Comparison of ENCODE assay signal across 16 mouse cellular contexts in genomic region chr5:46054850-46055249, GRCm38 (mm10).
"Had no signal": no experiment of that assay in that cellular context is flagged by ENCODE, and none has a peak within 500 bp of the region (broad histone marks: within the 10 kb centered on the region; RNA-seq: fewer than 3 reads in every experiment).

No protein-coding gene starts in this region.

- H3K9ac ChIP-seq: liver, embryonic 14.5 days; lung, embryonic 14.5 days; midbrain, embryonic 12.5 days; neural tube, embryonic 13.5 days; neural tube, embryonic 15.5 days had no signal

- H3K4me2 ChIP-seq: lung, embryonic 14.5 days; midbrain, embryonic 12.5 days; neural tube, embryonic 13.5 days; neural tube, embryonic 15.5 days had no signal

- H3K27ac ChIP-seq: liver, embryonic 14.5 days; midbrain, embryonic 12.5 days; neural tube, embryonic 13.5 days; neural tube, embryonic 15.5 days had no signal

- DNase-seq: lung, adult 18-20 months; lung, postnatal 10 days; lung, postnatal 4 days; right cerebral cortex, adult 18-20 months; right cerebral cortex, postnatal 25 days; right cerebral cortex, postnatal 4 days; spleen, adult 18-20 months; thymus, adult 18-20 months; thymus, postnatal 14 days; thymus, postnatal 36 days had no signal

- H3K9me3 ChIP-seq: midbrain, embryonic 12.5 days; neural tube, embryonic 13.5 days; neural tube, embryonic 15.5 days had no signal

- H3K36me3 ChIP-seq: midbrain, embryonic 12.5 days; neural tube, embryonic 13.5 days; neural tube, embryonic 15.5 days had no signal

- H3K4me3 ChIP-seq: midbrain, embryonic 12.5 days; myocyte; neural tube, embryonic 13.5 days; neural tube, embryonic 15.5 days had no signal

- H3K27me3 ChIP-seq: midbrain, embryonic 12.5 days; neural tube, embryonic 13.5 days; neural tube, embryonic 15.5 days had no signal
